Mouse (Mus musculus) forebrain, embryonic 12.5 days (tissue): Measurements from ENCODE around the gene Klre1. TPM values are rescaled to one million over a fixed set of nuclear protein-coding genes. Genes with fewer than 3 reads are reported as not detected.
A peak's percentile ranks its signal among the peaks of the same experiment; 100 is the strongest.

ENCODE experiments used
- ATAC-seq: fragments of 200-750 bp; cut with Nextera tagmentation; 2 replicates; pipeline ENCODE4 v1.8.0; 2017; ENCODE audit warnings: moderate TSS enrichment; ENCODE audit not compliant: low FRiP score
- H3K27ac ChIP-seq: fragments of 300-500 bp; sonication (generic); 2 replicates; pipeline ENCODE4 v1.5.1; 2016; ENCODE audit warnings: mild to moderate bottlenecking
- H3K27me3 ChIP-seq: fragments of 300-500 bp; sonication (generic); 2 replicates; pipeline ENCODE4 v1.6.1; 2016; ENCODE audit warnings: mild to moderate bottlenecking
- H3K36me3 ChIP-seq: fragments of 300-500 bp; sonication (generic); replicated peaks from 2 replicates; pipeline ENCODE4 v1.6.1; 2016; ENCODE audit warnings: mild to moderate bottlenecking
- H3K4me1 ChIP-seq: fragments of 300-500 bp; sonication (generic); 2 replicates; pipeline ENCODE4 v1.6.1; 2016
- H3K4me2 ChIP-seq: fragments of 300-500 bp; sonication (generic); 2 replicates; pipeline ENCODE4 v1.6.1; 2016; ENCODE audit warnings: mild to moderate bottlenecking, moderate library complexity
- H3K4me3 ChIP-seq: fragments of 300-500 bp; sonication (generic); replicated peaks from 2 replicates; pipeline ENCODE4 v1.5.1; 2016; ENCODE audit warnings: mild to moderate bottlenecking
- H3K9ac ChIP-seq: fragments of 300-500 bp; sonication (generic); 2 replicates; pipeline ENCODE4 v1.6.1; 2016; ENCODE audit warnings: mild to moderate bottlenecking
- H3K9me3 ChIP-seq: fragments of 300-500 bp; sonication (generic); 2 replicates; pipeline ENCODE4 v1.6.1; 2016
- WGBS: fragments of 180-500 bp; shearing (Covaris S2); methylation state at CpG from one replicate; pipeline ENCODE4 v1.1.7; 2016; 5-methylcytosine and 5-hydroxymethylcytosine counted together
- polyA plus RNA-seq: library from polyadenylated mRNA; unstranded; fragments of >200 nt; fragmentation: Nextera tagmentation; extraction: Ambion mirVana; gene quantifications from 2 replicates; pipeline ENCODE4 v1.2.1, GENCODE M21; 2016

The Klre1 gene
- polyA plus RNA-seq, 1 experiment from 2014 or later, result not detected

- Histone ChIP-seq H3K4me3 (no peak overlapping the region), H3K9me3 (no peaks in the 10 kb centered on the region), H3K4me2 (no peak overlapping the region), H3K9ac (no peak overlapping the region), H3K36me3 (peaks cover 5% of the 10 kb centered on the region; the same call in 1 of the 2 replicates), H3K4me1 (no peaks in the 10 kb centered on the region), H3K27ac (no peak overlapping the region), H3K27me3 (no peaks in the 10 kb centered on the region)
- ATAC-seq, result no peak
- 76% methylated on average over 2 of the region's 2 CpGs for WGBS
Measured at GRCm38 (mm10) chr6:129547277-129547676, 30.4 kb upstream of the Klre1 start.

GRCm38 (mm10) chr6:129548009-129548408 is 29.7 kb upstream of the Klre1 start:
- H3K36me3 ChIP-seq, result no peaks in the 10 kb centered on the region
- H3K9ac ChIP-seq, result no peak overlapping the region
- 76% methylated on average over 3 of the region's 3 CpGs for WGBS
- H3K4me1 ChIP-seq, result no peaks in the 10 kb centered on the region
- H3K27me3 ChIP-seq, result no peaks in the 10 kb centered on the region
- no peak for ATAC-seq
- H3K4me2 ChIP-seq, result no peak overlapping the region
- H3K27ac ChIP-seq, result no peak overlapping the region
- no peaks in the 10 kb centered on the region for H3K9me3 ChIP-seq
- H3K4me3 ChIP-seq, result no peak overlapping the region

GRCm38 (mm10) chr6:129557298-129558023 is 20.2 kb upstream of the Klre1 start:
- no peaks in the 10 kb centered on the region for H3K9me3 ChIP-seq
- H3K36me3 ChIP-seq, result no peaks in the 10 kb centered on the region
- no peak overlapping the region for H3K4me3 ChIP-seq
- no peaks in the 10 kb centered on the region for H3K27me3 ChIP-seq
- no peak overlapping the region for H3K9ac ChIP-seq
- peaks cover 13% of the 10 kb centered on the region for H3K4me1 ChIP-seq
- no peak overlapping the region for H3K4me2 ChIP-seq
- ATAC-seq, result peak; percentile 45; the same call in 1 of the 2 replicates
- H3K27ac ChIP-seq, result no peak overlapping the region

- H3K9ac ChIP-seq, result no peak overlapping the region
- H3K36me3 ChIP-seq, result no peaks in the 10 kb centered on the region
- no peak overlapping the region; the same call in 1 of the 2 replicates for H3K4me2 ChIP-seq
- no peak overlapping the region for H3K4me3 ChIP-seq
- 19% methylated on average over 12 of the region's 12 CpGs for WGBS
- no peaks in the 10 kb centered on the region for H3K9me3 ChIP-seq
- H3K27me3 ChIP-seq, result no peaks in the 10 kb centered on the region
- peak; percentile 83 for ATAC-seq
- peaks cover 13% of the 10 kb centered on the region for H3K4me1 ChIP-seq
- no peak overlapping the region for H3K27ac ChIP-seq
Measured at GRCm38 (mm10) chr6:129558946-129559640, 18.6 kb upstream of the Klre1 start.

- Histone ChIP-seq H3K9me3 (no peaks in the 10 kb centered on the region), H3K4me2 (no peak overlapping the region), H3K4me1 (peaks cover 13% of the 10 kb centered on the region), H3K9ac (no peak overlapping the region), H3K27ac (no peak overlapping the region), H3K36me3 (no peaks in the 10 kb centered on the region), H3K4me3 (no peak overlapping the region), H3K27me3 (no peaks in the 10 kb centered on the region)
- WGBS, result 58% methylated on average over 4 of the region's 4 CpGs
- ATAC-seq, result peak; percentile 44
Measured at GRCm38 (mm10) chr6:129559641-129560027, 18.1 kb upstream of the Klre1 start.

GRCm38 (mm10) chr6:129565257-129565656 is 12.4 kb upstream of the Klre1 start:
- ATAC-seq, result no peak
- Histone ChIP-seq H3K4me1 (no peaks in the 10 kb centered on the region), H3K9ac (no peak overlapping the region), H3K27ac (no peak overlapping the region), H3K4me2 (no peak overlapping the region), H3K9me3 (no peaks in the 10 kb centered on the region), H3K4me3 (no peak overlapping the region), H3K27me3 (no peaks in the 10 kb centered on the region), H3K36me3 (no peaks in the 10 kb centered on the region)
- WGBS, result 88% methylated on average over 2 of the region's 2 CpGs

- no peak overlapping the region for H3K9ac ChIP-seq
- no peaks in the 10 kb centered on the region for H3K36me3 ChIP-seq
- no peaks in the 10 kb centered on the region for H3K27me3 ChIP-seq
- H3K9me3 ChIP-seq, result no peaks in the 10 kb centered on the region
- H3K27ac ChIP-seq, result no peak overlapping the region
- no peak overlapping the region for H3K4me2 ChIP-seq
- WGBS, result 51% methylated on average over 2 of the region's 2 CpGs
- H3K4me1 ChIP-seq, result no peaks in the 10 kb centered on the region
- no peak overlapping the region for H3K4me3 ChIP-seq
- ATAC-seq, result no peak
Measured at GRCm38 (mm10) chr6:129575315-129575714, 2.4 kb upstream of the Klre1 start.

- no peaks in the 10 kb centered on the region for H3K4me1 ChIP-seq
- no peak overlapping the region for H3K9ac ChIP-seq
- no peak overlapping the region for H3K4me2 ChIP-seq
- H3K9me3 ChIP-seq, result no peaks in the 10 kb centered on the region
- 71% methylated on average over 4 of the region's 4 CpGs for WGBS
- H3K36me3 ChIP-seq, result no peaks in the 10 kb centered on the region
- ATAC-seq, result no peak
- H3K27ac ChIP-seq, result no peak overlapping the region
- H3K27me3 ChIP-seq, result no peaks in the 10 kb centered on the region
- no peak overlapping the region for H3K4me3 ChIP-seq
Measured at GRCm38 (mm10) chr6:129581274-129581673, 3.6 kb downstream of the Klre1 start.

GRCm38 (mm10) chr6:129581896-129582295 is 4.2 kb downstream of the Klre1 start:
- ATAC-seq, result no peak
- H3K4me2 ChIP-seq, result no peak overlapping the region
- 87% methylated on average over 4 of the region's 4 CpGs for WGBS

GRCm38 (mm10) chr6:129583014-129583413 is 5.3 kb downstream of the Klre1 start:
- no peak overlapping the region for H3K4me3 ChIP-seq
- H3K4me2 ChIP-seq, result no peak overlapping the region
- H3K4me1 ChIP-seq, result no peaks in the 10 kb centered on the region
- H3K9me3 ChIP-seq, result no peaks in the 10 kb centered on the region
- H3K27me3 ChIP-seq, result no peaks in the 10 kb centered on the region
- H3K27ac ChIP-seq, result no peak overlapping the region
- WGBS, result 84% methylated on average over 3 of the region's 3 CpGs
- no peak overlapping the region for H3K9ac ChIP-seq
- no peak for ATAC-seq
- no peaks in the 10 kb centered on the region for H3K36me3 ChIP-seq

More at GRCm38 (mm10) chr6:129581896-129582295, 4.2 kb downstream of the Klre1 start:
- no peaks in the 10 kb centered on the region for H3K27me3 ChIP-seq
- H3K9me3 ChIP-seq, result no peaks in the 10 kb centered on the region
- H3K9ac ChIP-seq, result no peak overlapping the region
- H3K27ac ChIP-seq, result no peak overlapping the region
- H3K4me3 ChIP-seq, result no peak overlapping the region
- H3K36me3 ChIP-seq, result no peaks in the 10 kb centered on the region
- H3K4me1 ChIP-seq, result no peaks in the 10 kb centered on the region

GRCm38 (mm10) chr6:129591508-129591907 is 13.8 kb downstream of the Klre1 start, which contains the start of gene Klrd1:
Gene Klrd1 (plus strand): TSS chr6:129591782.
- 81% methylated on average over 3 of the region's 3 CpGs for WGBS

GRCm38 (mm10) chr6:129608372-129608771 is 30.7 kb downstream of the Klre1 start:
- H3K9me3 ChIP-seq, result no peaks in the 10 kb centered on the region
- H3K4me2 ChIP-seq, result no peak overlapping the region
- no peak overlapping the region for H3K27ac ChIP-seq
- H3K9ac ChIP-seq, result no peak overlapping the region
- no peaks in the 10 kb centered on the region for H3K27me3 ChIP-seq
- H3K36me3 ChIP-seq, result no peaks in the 10 kb centered on the region
- H3K4me1 ChIP-seq, result no peaks in the 10 kb centered on the region
- no peak for ATAC-seq
- no peak overlapping the region for H3K4me3 ChIP-seq

More at GRCm38 (mm10) chr6:129591508-129591907, 13.8 kb downstream of the Klre1 start, which contains the start of gene Klrd1:
- Histone ChIP-seq H3K9me3 (no peaks in the 10 kb centered on the region), H3K27me3 (no peaks in the 10 kb centered on the region), H3K4me1 (no peaks in the 10 kb centered on the region), H3K4me2 (no peak within 1 kb of the TSS), H3K9ac (no peak within 1 kb of the TSS), H3K4me3 (no peak within 1 kb of the TSS), H3K27ac (no peak within 1 kb of the TSS), H3K36me3 (no peaks in the 10 kb centered on the region)
- ATAC-seq, result no peak

- Histone ChIP-seq H3K27me3 (no peaks in the 10 kb centered on the region), H3K27ac (no peak within 1 kb of the TSS), H3K4me2 (no peak within 1 kb of the TSS), H3K9ac (no peak within 1 kb of the TSS), H3K36me3 (no peaks in the 10 kb centered on the region), H3K4me3 (no peak within 1 kb of the TSS), H3K9me3 (no peaks in the 10 kb centered on the region), H3K4me1 (no peaks in the 10 kb centered on the region)
- no peak for ATAC-seq
- 78% methylated on average over 4 of the region's 4 CpGs for WGBS
Measured at GRCm38 (mm10) chr6:129623735-129624134, 46.0 kb downstream of the Klre1 start, which contains the start of gene Klrk1. Gene Klrk1 (minus strand): TSS chr6:129623864.
